Mouse (Mus musculus): ENCODE data around the gene Prkg1. TPM values are rescaled to one million over a fixed set of nuclear protein-coding genes. Genes with fewer than 3 reads are reported as not detected.

Gene Prkg1
- total RNA-seq, 1 experiment from 2014 or later, result 1.5 TPM

Other genes with a start within 250 kb of the Prkg1 start
- gene A1cf, start 103.7 kb upstream of the Prkg1 start, total RNA-seq (2017), result not detected in 2 replicates